Mouse (Mus musculus) bone marrow, adult 2 months (tissue): Measurements from ENCODE around the gene Nav2.

Experiments
- CTCF ChIP-seq: fragments of 200-500 bp; IDR thresholded peaks from 2 replicates; pipeline ENCODE4 v1.5.1; 2011; ENCODE audit warnings: low read length, control low read depth; ENCODE audit not compliant: control insufficient read depth, insufficient read depth
- POLR2A ChIP-seq: fragments of 200-500 bp; IDR thresholded peaks from 2 replicates; pipeline ENCODE4 v1.6.1; 2011; ENCODE audit warnings: low read depth, mild to moderate bottlenecking, control low read depth, low read length, borderline replicate concordance; ENCODE audit not compliant: control insufficient read depth

- TF ChIP-seq POLR2A (no peak), CTCF (no peak)
These were observed 166.9 kb downstream of the Nav2 start for GRCm38 (mm10) chr7:49075333-49075934.
